Mouse (Mus musculus) granulocyte monocyte progenitor cell, adult 5-6 weeks (primary cell): Measurements from ENCODE around the gene Gm9817. TPM values are rescaled to one million over a fixed set of nuclear protein-coding genes. Genes with fewer than 3 reads are reported as not detected.

ENCODE experiments used
- ATAC-seq: replicated peaks from 2 replicates; pipeline ENCODE4 v1.8.0; 2016; ENCODE audit warnings: mild to moderate bottlenecking, moderate TSS enrichment, inconsistent platforms; ENCODE audit not compliant: poor library complexity, severe bottlenecking
- total RNA-seq, 2 experiments: library from RNA; stranded (forward) in 1 of 2; stranded (reverse) in 1 of 2; fragments of 200-712, 200-1000 nt in 1 of 2; fragments of >200 nt in 1 of 2; fragmentation: Nextera tagmentation in 1 of 2; gene quantifications; 2 replicates each; pipeline ENCODE4 v1.2.3; 2014 to 2017

Gm9817 gene
- total RNA-seq (2014; fragmentation: Nextera tagmentation), result not detected in 2 replicates
- total RNA-seq (2017), result not detected in 2 replicates

GRCm38 (mm10) chr13:45078392-45078791, at the start of gene Gm9817:
Gene Gm9817, plus strand, starts transcription at chr13:45078692.
- ATAC-seq, result 0 out of 2 replicates have a peak, but pooled peaks have one; percentile 7

GRCm38 (mm10) chr13:45029791-45030190, 48.7 kb upstream of the Gm9817 start:
- ATAC-seq, result no peak

GRCm38 (mm10) chr13:45030830-45031229, 47.7 kb upstream of the Gm9817 start:
- peak; percentile 98 for ATAC-seq

- ATAC-seq, result no peak
Measured at GRCm38 (mm10) chr13:45031314-45031713, 47.2 kb upstream of the Gm9817 start.

GRCm38 (mm10) chr13:45031748-45032147, 46.7 kb upstream of the Gm9817 start:
- ATAC-seq, result no peak; the same call in 1 of the 2 replicates

- peak; percentile 34 for ATAC-seq
Measured at GRCm38 (mm10) chr13:45032484-45032883, 46.0 kb upstream of the Gm9817 start.

GRCm38 (mm10) chr13:45033360-45033759, 45.1 kb upstream of the Gm9817 start:
- no peak for ATAC-seq

GRCm38 (mm10) chr13:45034759-45035158, 43.7 kb upstream of the Gm9817 start:
- ATAC-seq, result no peak

- ATAC-seq, result no peak
Measured at GRCm38 (mm10) chr13:45036417-45036816, 42.1 kb upstream of the Gm9817 start.

GRCm38 (mm10) chr13:45040195-45040594, 38.3 kb upstream of the Gm9817 start:
- 0 out of 2 replicates have a peak, but pooled peaks have one; percentile 33 for ATAC-seq

- no peak for ATAC-seq
Measured at GRCm38 (mm10) chr13:45040741-45041140, 37.8 kb upstream of the Gm9817 start.

GRCm38 (mm10) chr13:45043466-45043865, 35.0 kb upstream of the Gm9817 start:
- no peak for ATAC-seq

- ATAC-seq, result no peak
Measured at GRCm38 (mm10) chr13:45049261-45050020, 29.1 kb upstream of the Gm9817 start.

GRCm38 (mm10) chr13:45052805-45053204, 25.7 kb upstream of the Gm9817 start:
- no peak for ATAC-seq

GRCm38 (mm10) chr13:45053843-45054242, 24.6 kb upstream of the Gm9817 start:
- ATAC-seq, result no peak

GRCm38 (mm10) chr13:45059206-45059605, 19.3 kb upstream of the Gm9817 start:
- ATAC-seq, result no peak

GRCm38 (mm10) chr13:45063146-45063545, 15.3 kb upstream of the Gm9817 start:
- no peak for ATAC-seq

- no peak for ATAC-seq
Measured at GRCm38 (mm10) chr13:45064951-45065350, 13.5 kb upstream of the Gm9817 start.

- ATAC-seq, result no peak
Measured at GRCm38 (mm10) chr13:45070366-45070765, 8.1 kb upstream of the Gm9817 start.

- ATAC-seq, result no peak
Measured at GRCm38 (mm10) chr13:45075012-45075411, 3.5 kb upstream of the Gm9817 start.

GRCm38 (mm10) chr13:45075715-45076114, 2.8 kb upstream of the Gm9817 start:
- ATAC-seq, result no peak

GRCm38 (mm10) chr13:45080771-45081170, 2.3 kb downstream of the Gm9817 start:
- no peak for ATAC-seq
